Mouse (Mus musculus) kidney, adult 2 months (tissue): Measurements from ENCODE around the gene Atg10.

ENCODE experiments used
- CTCF ChIP-seq: fragments of 200-500 bp; conservative IDR thresholded peaks from 2 replicates; pipeline ENCODE4 v1.5.1; 2011; ENCODE audit warnings: low read depth, mild to moderate bottlenecking, control low read depth, low read length, moderate library complexity, mixed read lengths; ENCODE audit not compliant: insufficient read depth, insufficient read length
- POLR2A ChIP-seq: fragments of 200-500 bp; IDR thresholded peaks from one replicate; pipeline ENCODE4 v1.6.1; 2011; ENCODE audit warnings: low read depth, low read length, control low read depth

DNA sequence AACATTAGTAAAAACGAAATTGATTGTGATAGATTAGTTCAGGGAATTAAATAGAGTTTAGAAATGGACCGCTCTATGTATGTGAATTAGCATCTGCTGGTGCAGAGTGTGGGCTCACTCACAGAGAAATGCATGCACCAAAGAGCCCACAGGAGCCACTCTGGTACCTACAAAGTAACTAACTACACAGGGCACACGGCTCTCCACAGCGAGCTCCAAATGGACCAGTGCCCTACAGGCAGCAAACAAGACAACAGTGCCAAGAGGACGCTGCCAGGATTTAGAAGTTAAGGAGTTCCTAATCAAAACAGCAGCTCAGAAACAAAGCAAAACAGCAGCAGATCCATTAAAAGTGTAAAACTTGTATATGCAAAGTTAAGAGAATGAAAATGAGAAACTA, 52.6 kb downstream of the Atg10 start:
- TF ChIP-seq POLR2A (no peak), CTCF (no peak)
